Mouse (Mus musculus): ENCODE measurements at regions not wholly inside any gene's neighbourhood (a gene's known extent, or its start where the extent isn't known, plus 50 kb on each side); places are given as distances from the start of the nearest gene placed in this dataset.
A peak's percentile ranks its signal among the peaks of the same experiment; 100 is the strongest.
"Not testable (repeated sequence)": the region's sequence is repeated elsewhere in the genome, so short reads cannot be mapped to it uniquely, and the experiment has no call there.

DNA sequence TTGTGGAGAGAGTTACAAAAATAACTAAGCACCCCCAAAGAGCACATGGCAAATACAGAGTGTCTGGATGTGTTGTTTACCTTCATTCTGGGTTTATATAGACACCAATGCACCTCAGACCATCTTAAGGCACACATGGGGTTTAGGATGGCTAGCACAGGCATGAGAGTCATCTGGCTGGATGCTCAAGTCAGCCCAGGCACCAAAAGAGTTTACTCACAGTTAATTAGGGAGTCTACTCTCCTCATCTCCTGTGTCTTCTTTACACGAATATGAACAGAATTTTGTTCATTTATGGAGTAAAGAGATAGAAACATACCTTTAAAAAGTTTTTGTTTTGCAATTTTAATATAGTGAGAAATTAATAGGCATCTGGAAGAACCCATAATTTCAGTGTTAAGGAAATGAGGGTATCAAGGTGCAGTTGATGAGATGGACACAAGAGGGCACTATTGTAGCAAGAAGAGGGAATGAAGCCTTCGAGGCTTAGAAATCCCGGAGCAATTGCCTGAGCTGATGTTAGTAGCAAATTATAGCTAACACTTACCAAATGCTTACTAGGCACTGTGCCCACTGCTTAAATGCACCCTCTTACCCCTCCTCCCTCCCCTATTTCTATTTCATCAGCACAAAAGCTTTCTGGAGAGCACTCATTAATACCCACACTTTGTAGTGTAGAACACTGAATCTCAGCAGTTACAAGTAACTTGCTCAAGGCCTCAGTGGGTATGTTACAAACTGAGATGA is 174.6 kb downstream of the Eepd1 start:
- peak; percentile 69 for DNase-seq

- DNase-seq: no peak
These were observed 175.2 kb downstream of the Eepd1 start for GRCm38 (mm10) chr9:25656534-25656933.

DNA sequence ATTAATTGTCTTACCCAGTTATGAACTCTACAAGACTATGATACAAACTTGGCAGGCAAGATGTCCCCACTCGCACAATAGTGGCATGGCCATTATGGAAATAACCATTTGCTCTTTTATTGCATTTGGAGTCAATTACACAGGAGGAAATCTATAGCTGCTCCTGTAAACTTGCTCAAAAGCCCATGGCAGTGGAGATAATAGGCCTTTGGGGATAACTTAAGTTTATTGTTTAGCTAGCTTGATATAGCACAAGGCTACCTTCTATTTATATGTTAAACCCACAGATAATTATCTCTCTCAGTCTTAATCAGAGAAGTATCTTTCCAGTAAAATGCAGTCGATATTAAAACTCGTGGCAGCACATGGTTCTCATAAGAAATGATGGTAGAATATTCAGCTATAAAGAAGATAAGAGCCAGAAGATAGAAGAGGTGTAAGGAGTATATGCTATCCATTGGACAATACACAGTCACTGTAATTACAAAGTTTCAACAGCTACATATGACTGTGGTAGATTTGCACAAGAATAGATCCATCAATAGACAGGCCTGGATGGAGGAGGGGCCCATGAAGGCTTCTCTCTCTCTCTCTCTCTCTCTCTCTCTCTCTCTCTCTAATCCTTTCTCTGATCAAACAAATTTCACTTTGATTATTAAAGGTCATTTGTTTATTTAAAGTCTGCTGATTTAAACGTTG is 202.4 kb downstream of the Eepd1 start:
- DNase-seq: no peak

DNA sequence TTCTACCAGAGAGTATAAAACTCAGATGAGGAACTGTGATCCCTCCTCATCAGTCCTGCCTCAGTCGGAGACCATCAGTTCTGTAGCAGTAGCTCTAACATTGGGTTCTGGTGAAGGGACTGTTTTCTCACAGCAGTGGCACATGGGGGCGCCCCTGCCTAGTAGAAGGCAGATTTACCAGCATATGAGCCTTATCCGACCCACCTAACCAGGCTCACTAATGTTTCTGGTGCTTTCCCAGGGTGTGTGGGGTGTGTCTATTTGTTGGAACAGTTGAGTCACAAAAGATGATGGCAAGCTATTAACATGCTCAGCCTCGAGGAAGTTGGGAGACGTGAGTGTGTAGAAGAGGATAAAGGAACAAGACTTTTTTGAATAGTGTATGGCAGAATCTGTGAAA is 212.3 kb downstream of the Eepd1 start:
- peak; percentile 31 for DNase-seq

GRCm38 (mm10) chr9:25695018-25695417 is 213.7 kb downstream of the Eepd1 start:
- no peak for DNase-seq

DNA sequence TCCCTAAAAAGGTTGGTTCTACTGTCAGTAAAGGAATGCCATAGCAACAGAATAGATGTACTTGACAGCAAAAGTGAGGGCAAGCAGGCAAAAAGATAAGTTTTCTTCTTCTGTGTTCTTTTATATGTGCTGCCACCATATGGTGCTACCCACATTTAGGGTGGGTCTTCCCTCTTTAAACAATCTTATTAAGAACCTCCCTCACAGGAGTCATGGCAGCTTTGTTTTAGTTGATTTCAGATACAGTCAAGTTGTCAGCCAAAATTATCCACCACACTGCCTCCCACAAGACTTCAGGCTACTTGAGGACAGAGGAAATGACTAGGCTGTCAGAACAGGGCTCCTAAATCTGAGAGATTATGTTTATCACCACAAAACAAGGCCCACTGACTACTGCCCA is 232.3 kb downstream of the Eepd1 start:
- no peak for DNase-seq

- no peak for DNase-seq
These were observed 262.8 kb downstream of the Eepd1 start for GRCm38 (mm10) chr9:25744162-25744561.

- peak; percentile 3 for DNase-seq
These were observed 269.8 kb downstream of the Eepd1 start for GRCm38 (mm10) chr9:25751138-25751537.

- peak; percentile 7 for DNase-seq
These were observed 292.6 kb downstream of the Eepd1 start for GRCm38 (mm10) chr9:25773899-25774298.

DNA sequence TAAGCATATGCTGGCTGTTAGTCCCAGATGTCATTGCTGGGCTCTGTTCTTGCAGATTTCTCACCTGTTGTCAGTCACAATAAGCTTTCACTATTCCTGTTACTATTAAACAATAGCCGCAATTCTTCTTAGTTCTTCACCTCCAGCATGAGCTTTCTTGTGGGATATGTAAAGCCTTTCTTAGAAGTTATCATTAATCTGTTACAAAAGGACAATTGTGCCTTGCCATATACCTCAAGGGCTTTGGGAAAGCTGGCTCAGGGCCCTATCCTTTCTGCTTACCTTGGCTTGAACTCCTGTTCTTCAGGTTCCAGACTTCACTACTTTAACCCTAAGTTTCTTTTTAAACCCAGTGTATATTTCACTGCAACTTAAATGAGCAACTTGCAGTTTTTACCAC is 301.3 kb downstream of the Eepd1 start:
- DNase-seq: no peak

- DNase-seq: no peak
These were observed 314.0 kb downstream of the Eepd1 start for GRCm38 (mm10) chr9:25795142-25795910.

GRCm38 (mm10) chr9:25809562-25809961 is 328.2 kb downstream of the Eepd1 start:
- DNase-seq: no peak

DNA sequence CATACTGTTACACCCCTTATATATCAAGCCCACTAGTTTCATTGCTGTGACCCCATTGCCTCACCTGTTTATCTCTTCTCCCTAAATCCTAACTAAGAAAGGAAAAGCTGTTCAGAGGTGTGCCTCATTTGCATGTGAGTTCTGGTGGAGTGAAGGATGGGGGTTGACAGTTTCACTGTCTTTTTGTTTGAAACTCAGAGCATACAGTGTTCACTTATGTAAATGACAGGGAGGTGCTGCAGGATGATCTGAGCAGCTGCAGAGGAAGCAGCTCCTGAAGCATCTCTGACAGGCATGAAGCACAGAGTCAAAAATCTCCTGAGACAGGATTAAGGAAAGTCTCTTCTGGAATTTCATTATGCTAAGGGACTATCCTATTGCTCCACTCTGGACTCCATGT is 351.9 kb downstream of the Eepd1 start:
- DNase-seq: no peak

DNA sequence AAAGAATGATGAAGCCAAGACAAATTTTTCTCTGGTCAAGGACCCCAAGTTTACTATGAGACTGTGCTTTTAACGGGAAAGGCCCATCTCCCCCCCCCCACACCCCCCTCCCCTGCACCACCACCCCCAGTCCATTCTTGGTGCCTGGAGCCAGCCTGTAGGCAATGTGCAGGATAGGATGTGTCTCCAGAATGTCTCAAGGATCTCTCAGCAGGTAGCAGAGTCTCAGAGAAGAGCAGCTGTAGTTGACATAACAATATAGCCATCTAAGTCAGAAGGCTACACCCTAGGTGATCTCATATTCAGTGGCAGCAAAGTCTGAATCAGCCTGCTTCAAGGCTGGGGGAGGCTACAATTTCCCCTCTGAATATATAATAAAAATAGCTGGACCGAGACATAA is 368.6 kb downstream of the Eepd1 start:
- not testable (repeated sequence) for DNase-seq

GRCm38 (mm10) chr9:25850608-25851007 is 369.3 kb downstream of the Eepd1 start:
- DNase-seq: not testable (repeated sequence)

GRCm38 (mm10) chr9:25854545-25854944 is 373.2 kb downstream of the Eepd1 start:
- DNase-seq: no peak

- DNase-seq: peak; percentile 1
These were observed 388.9 kb downstream of the Eepd1 start for GRCm38 (mm10) chr9:25870260-25870659.

GRCm38 (mm10) chr9:25896333-25896905 is 415.1 kb downstream of the Eepd1 start:
- DNase-seq: peak; percentile 1

Data from retina, postnatal 1 day (tissue).